Mouse (Mus musculus): ENCODE measurements at regions not wholly inside any gene's neighbourhood (a gene's known extent, or its start where the extent isn't known, plus 50 kb on each side); places are given as distances from the start of the nearest gene placed in this dataset.
A peak's percentile ranks its signal among the peaks of the same experiment; 100 is the strongest.

GRCm38 (mm10) chr14:102906286-102906685, 76.2 kb downstream of the Kctd12 start:
- 76% methylated on average over 1 of the region's 1 CpGs for WGBS
- Histone ChIP-seq H3K4me1 (peaks cover 19% of the 10 kb centered on the region), H3K4me2 (no peak overlapping the region), H3K27me3 (replicated peaks) (no peaks in the 10 kb centered on the region), H3K4me3 (no peak overlapping the region), H3K27ac (replicated peaks) (no peak overlapping the region), H3K9ac (no peak overlapping the region), H3K36me3 (no peaks in the 10 kb centered on the region), H3K9me3 (no peaks in the 10 kb centered on the region)
- ATAC-seq (ENCODE audit: extremely low read depth, insufficient number of reproducible peaks, low FRiP score, low TSS enrichment), result no peak

DNA sequence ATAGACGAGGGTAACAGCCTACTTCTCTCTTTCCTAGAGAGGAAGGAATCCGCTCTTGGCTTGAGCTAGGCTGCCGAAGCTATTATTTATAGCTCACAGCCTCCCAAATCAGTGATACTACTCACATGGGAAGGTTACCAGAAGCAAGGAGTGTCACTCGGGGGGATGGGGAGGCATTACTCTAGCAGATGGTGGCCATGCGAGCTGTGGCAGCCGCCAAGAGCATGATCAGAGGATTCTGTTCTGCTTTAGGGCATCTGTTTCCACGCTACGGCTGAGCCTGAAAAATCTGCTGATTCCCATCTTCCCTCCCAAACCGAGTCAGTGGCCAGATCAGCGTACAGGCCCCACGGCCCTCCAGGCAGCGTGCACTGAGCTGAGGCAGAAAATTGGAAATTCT, 79.5 kb downstream of the Kctd12 start:
- Histone ChIP-seq H3K27ac (replicated peaks) (peak overlapping the region; percentile 58), H3K9ac (no peak overlapping the region), H3K4me1 (peaks cover 25% of the 10 kb centered on the region), H3K27me3 (replicated peaks) (no peaks in the 10 kb centered on the region), H3K4me2 (peak overlapping the region; percentile 54), H3K9me3 (no peaks in the 10 kb centered on the region), H3K36me3 (no peaks in the 10 kb centered on the region), H3K4me3 (peak overlapping the region; percentile 1; the same call in 1 of the 2 replicates)
- WGBS, result 25% methylated on average over 12 of the region's 12 CpGs
- no peak for ATAC-seq (ENCODE audit: extremely low read depth, insufficient number of reproducible peaks, low FRiP score, low TSS enrichment)

DNA sequence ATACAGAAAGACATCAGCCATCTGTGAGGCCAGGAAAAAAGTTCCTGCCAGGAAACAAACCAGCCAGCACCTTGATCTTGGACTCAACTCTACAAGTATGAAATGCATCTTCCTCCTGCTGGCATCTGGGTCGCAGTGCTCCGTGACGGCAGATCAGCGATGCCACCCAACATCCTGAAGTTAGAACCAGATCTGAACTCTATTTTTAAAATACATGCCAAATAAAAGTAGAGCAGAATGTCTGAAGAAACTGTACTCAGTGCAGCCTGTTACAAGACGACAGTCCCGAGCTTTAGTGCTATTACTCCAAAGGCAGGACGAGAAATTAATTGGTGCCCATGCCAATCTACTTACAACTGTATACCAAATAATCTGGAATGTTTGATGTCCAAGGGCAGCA, 80.2 kb downstream of the Kctd12 start:
- 80% methylated on average over 7 of the region's 7 CpGs for WGBS
- 0 out of 2 replicates have a peak overlapping the region, but pooled peaks have one; percentile 54 for H3K4me2 ChIP-seq
- H3K36me3 ChIP-seq, result no peaks in the 10 kb centered on the region
- no peaks in the 10 kb centered on the region for H3K9me3 ChIP-seq
- H3K4me3 ChIP-seq, result no peak overlapping the region
- H3K27me3 ChIP-seq (replicated peaks), result no peaks in the 10 kb centered on the region
- peaks cover 25% of the 10 kb centered on the region for H3K4me1 ChIP-seq
- H3K9ac ChIP-seq, result no peak overlapping the region
- no peak for ATAC-seq (ENCODE audit: extremely low read depth, insufficient number of reproducible peaks, low FRiP score, low TSS enrichment)
- peak overlapping the region; percentile 58; the same call in 1 of the 2 replicates for H3K27ac ChIP-seq (replicated peaks)

GRCm38 (mm10) chr14:102898445-102898844, 84.0 kb downstream of the Kctd12 start:
- H3K27ac ChIP-seq (replicated peaks), result no peak overlapping the region
- no peak overlapping the region for H3K4me3 ChIP-seq
- no peaks in the 10 kb centered on the region for H3K9me3 ChIP-seq

GRCm38 (mm10) chr14:102897039-102897438, 85.4 kb downstream of the Kctd12 start:
- no peak overlapping the region for H3K4me3 ChIP-seq
- H3K9me3 ChIP-seq, result no peaks in the 10 kb centered on the region
- H3K4me1 ChIP-seq, result peaks cover 11% of the 10 kb centered on the region; the same call in 1 of the 2 replicates
- no peak for ATAC-seq (ENCODE audit: extremely low read depth, insufficient number of reproducible peaks, low FRiP score, low TSS enrichment)
- no peaks in the 10 kb centered on the region for H3K36me3 ChIP-seq
- no peak overlapping the region for H3K9ac ChIP-seq
- H3K27me3 ChIP-seq (replicated peaks), result no peaks in the 10 kb centered on the region
- no peak overlapping the region for H3K27ac ChIP-seq (replicated peaks)
- WGBS, result 84% methylated on average over 1 of the region's 1 CpGs
- H3K4me2 ChIP-seq, result no peak overlapping the region

More at GRCm38 (mm10) chr14:102898445-102898844, 84.0 kb downstream of the Kctd12 start:
- Histone ChIP-seq H3K27me3 (replicated peaks) (no peaks in the 10 kb centered on the region), H3K4me1 (peaks cover 25% of the 10 kb centered on the region), H3K9ac (no peak overlapping the region), H3K36me3 (no peaks in the 10 kb centered on the region), H3K4me2 (no peak overlapping the region)
- 66% methylated on average over 4 of the region's 4 CpGs for WGBS
- ATAC-seq (ENCODE audit: extremely low read depth, insufficient number of reproducible peaks, low FRiP score, low TSS enrichment), result no peak

GRCm38 (mm10) chr14:102896527-102896926, 85.9 kb downstream of the Kctd12 start:
- H3K36me3 ChIP-seq, result no peaks in the 10 kb centered on the region

DNA sequence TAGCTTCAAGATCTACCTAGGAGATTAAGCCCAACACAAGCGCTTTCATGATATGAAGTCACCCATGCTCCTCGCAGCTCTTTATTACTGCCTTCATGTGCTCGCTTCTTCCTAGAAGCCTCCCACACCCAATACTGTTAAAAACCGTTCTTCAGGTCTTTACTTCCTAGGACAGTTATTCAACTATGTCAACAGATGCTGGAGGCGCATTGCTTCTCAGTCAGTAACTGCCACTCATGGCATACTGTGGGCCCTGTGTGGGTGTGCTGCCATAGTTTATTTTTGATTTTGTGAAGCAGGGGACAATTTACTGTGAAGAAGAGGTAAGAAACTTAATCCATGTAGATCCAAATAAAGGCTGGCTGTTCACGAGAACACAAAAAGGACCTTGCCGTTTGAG, 89.2 kb downstream of the Kctd12 start:
- Histone ChIP-seq H3K4me1 (no peaks in the 10 kb centered on the region), H3K4me2 (no peak overlapping the region), H3K9me3 (no peaks in the 10 kb centered on the region), H3K36me3 (no peaks in the 10 kb centered on the region), H3K9ac (no peak overlapping the region), H3K27me3 (replicated peaks) (no peaks in the 10 kb centered on the region), H3K4me3 (no peak overlapping the region), H3K27ac (replicated peaks) (no peak overlapping the region)
- no peak for ATAC-seq (ENCODE audit: extremely low read depth, insufficient number of reproducible peaks, low FRiP score, low TSS enrichment)
- 90% methylated on average over 7 of the region's 7 CpGs for WGBS

More at GRCm38 (mm10) chr14:102896527-102896926, 85.9 kb downstream of the Kctd12 start:
- Histone ChIP-seq H3K4me2 (no peak overlapping the region), H3K27ac (replicated peaks) (no peak overlapping the region), H3K27me3 (replicated peaks) (no peaks in the 10 kb centered on the region), H3K4me3 (no peak overlapping the region), H3K4me1 (0 out of 2 replicates have a peak, but pooled peaks cover 7% of the 10 kb centered on the region), H3K9ac (no peak overlapping the region), H3K9me3 (no peaks in the 10 kb centered on the region)
- 66% methylated on average over 3 of the region's 3 CpGs for WGBS
- ATAC-seq (ENCODE audit: extremely low read depth, insufficient number of reproducible peaks, low FRiP score, low TSS enrichment), result no peak

DNA sequence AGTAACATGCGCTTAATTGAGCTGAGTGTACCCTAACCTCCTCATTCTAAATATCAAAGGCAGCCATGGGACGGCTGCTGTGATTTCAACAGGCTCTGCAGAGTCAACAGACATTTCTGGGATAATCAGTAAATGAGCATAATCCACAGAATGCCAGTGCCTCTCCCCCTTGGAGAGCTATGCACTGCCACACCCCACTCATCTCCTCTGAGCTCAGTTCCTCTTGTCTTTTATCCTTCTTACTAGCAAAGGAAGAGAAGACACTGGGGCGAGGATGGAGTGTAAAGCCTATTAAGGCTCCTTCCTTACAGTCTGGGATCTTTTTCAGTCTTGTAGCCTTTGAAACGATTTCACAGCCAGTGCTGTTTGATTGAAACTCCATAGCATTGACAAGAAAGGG, 90.9 kb downstream of the Kctd12 start:
- Histone ChIP-seq H3K36me3 (no peaks in the 10 kb centered on the region), H3K9ac (no peak overlapping the region), H3K4me2 (no peak overlapping the region), H3K9me3 (no peaks in the 10 kb centered on the region), H3K27me3 (replicated peaks) (no peaks in the 10 kb centered on the region), H3K4me1 (no peaks in the 10 kb centered on the region), H3K27ac (replicated peaks) (no peak overlapping the region), H3K4me3 (no peak overlapping the region)
- no peak for ATAC-seq (ENCODE audit: extremely low read depth, insufficient number of reproducible peaks, low FRiP score, low TSS enrichment)
- 40% methylated on average over 4 of the region's 4 CpGs for WGBS

DNA sequence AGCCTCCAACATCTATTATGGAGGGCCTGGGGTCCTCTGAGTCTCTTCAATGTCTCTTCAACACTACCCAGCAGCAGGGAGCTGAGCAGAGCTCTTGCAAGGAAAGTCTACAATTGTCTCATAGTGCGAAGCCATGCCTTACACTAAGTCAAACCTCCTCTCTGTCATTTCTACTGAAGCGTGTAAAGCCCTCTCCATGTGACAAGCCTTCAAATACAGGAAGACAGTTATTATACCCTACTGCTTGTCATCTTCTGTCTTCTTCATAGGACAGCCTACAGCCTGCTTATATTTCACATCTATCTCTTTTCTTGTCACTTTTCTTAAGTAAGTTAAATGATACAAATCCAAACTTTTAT, 97.2 kb downstream of the Kctd12 start:
- 78% methylated on average over 2 of the region's 2 CpGs for WGBS
- Histone ChIP-seq H3K27ac (replicated peaks) (no peak overlapping the region), H3K4me2 (no peak overlapping the region), H3K4me3 (no peak overlapping the region), H3K36me3 (no peaks in the 10 kb centered on the region), H3K9me3 (no peaks in the 10 kb centered on the region), H3K9ac (no peak overlapping the region), H3K4me1 (peaks cover 14% of the 10 kb centered on the region), H3K27me3 (replicated peaks) (no peaks in the 10 kb centered on the region)
- no peak for ATAC-seq (ENCODE audit: extremely low read depth, insufficient number of reproducible peaks, low FRiP score, low TSS enrichment)

GRCm38 (mm10) chr14:102884539-102885239, 97.7 kb downstream of the Kctd12 start:
- 68% methylated on average over 10 of the region's 10 CpGs for WGBS
- no peak for ATAC-seq (ENCODE audit: extremely low read depth, insufficient number of reproducible peaks, low FRiP score, low TSS enrichment)
- Histone ChIP-seq H3K9ac (no peak overlapping the region), H3K4me1 (peaks cover 14% of the 10 kb centered on the region), H3K4me3 (no peak overlapping the region), H3K36me3 (no peaks in the 10 kb centered on the region), H3K27ac (replicated peaks) (no peak overlapping the region), H3K4me2 (no peak overlapping the region), H3K27me3 (replicated peaks) (no peaks in the 10 kb centered on the region), H3K9me3 (no peaks in the 10 kb centered on the region)

- H3K4me2 ChIP-seq, result no peak overlapping the region
- no peaks in the 10 kb centered on the region for H3K9me3 ChIP-seq
- 66% methylated on average over 15 of the region's 15 CpGs for WGBS
- H3K27me3 ChIP-seq (replicated peaks), result no peaks in the 10 kb centered on the region
- H3K36me3 ChIP-seq, result no peaks in the 10 kb centered on the region
- no peak overlapping the region for H3K9ac ChIP-seq
- peaks cover 20% of the 10 kb centered on the region for H3K4me1 ChIP-seq
- peak overlapping the region; percentile 8; the same call in 1 of the 2 replicates for H3K27ac ChIP-seq (replicated peaks)
- H3K4me3 ChIP-seq, result no peak overlapping the region
- ATAC-seq (ENCODE audit: extremely low read depth, insufficient number of reproducible peaks, low FRiP score, low TSS enrichment), result no peak
These were observed 98.9 kb downstream of the Kctd12 start for GRCm38 (mm10) chr14:102883344-102884122.

Data from heart, embryonic 13.5 days (tissue).